Mouse (Mus musculus) MEL (cell line): ENCODE results near the gene Ndufv1. TPM values are rescaled to one million over a fixed set of nuclear protein-coding genes. Genes with fewer than 3 reads are reported as not detected.

Experiments used
- DNase-seq: peaks from one replicate; pipeline ENCODE4 v3.0.0; 2011; ENCODE audit warnings: low read depth, low spot score
- H3K27ac ChIP-seq: 2 replicates; pipeline ENCODE4 v1.5.1; 2012; ENCODE audit warnings: low read depth, mild to moderate bottlenecking, control low read depth, low read length, moderate library complexity; ENCODE audit not compliant: control insufficient read depth
- H3K27me3 ChIP-seq, 2 experiments: fragments of 150-350 bp in 1 of 2; sonication (generic) in 1 of 2; 2 replicates each; pipeline ENCODE4 v1.6.1; 2012; ENCODE audit warnings: low read length in 2 of 2, mild to moderate bottlenecking in 2 of 2, improper control_type of control experiment in 1 of 2, moderate library complexity in 1 of 2; ENCODE audit not compliant: insufficient read depth in 2 of 2, control insufficient read depth in 1 of 2
- H3K36me3 ChIP-seq, 2 experiments: 2 replicates each; pipeline ENCODE4 v1.6.1; 2012 to 2014; ENCODE audit warnings: low read length in 2 of 2, improper control_type of control experiment in 1 of 2, inconsistent platforms in 1 of 2, mild to moderate bottlenecking in 1 of 2; ENCODE audit not compliant: insufficient read depth in 2 of 2, control insufficient read depth in 1 of 2
- H3K4me1 ChIP-seq, 2 experiments: fragments of 150-350 bp in 1 of 2; sonication (generic) in 1 of 2; 2 replicates each; pipeline ENCODE4 v1.6.1; 2012; ENCODE audit warnings: low read length in 2 of 2, improper control_type of control experiment in 1 of 2, mild to moderate bottlenecking in 1 of 2; ENCODE audit not compliant: insufficient read depth in 2 of 2, control insufficient read depth in 1 of 2
- H3K4me3 ChIP-seq, 2 experiments: fragments of 150-350 bp in 1 of 2; sonication (generic) in 1 of 2; 2 replicates each; pipeline ENCODE4 v1.5.1; 2012; ENCODE audit warnings: low read depth in 2 of 2, low read length in 2 of 2, mild to moderate bottlenecking in 2 of 2, moderate library complexity in 2 of 2, control low read depth in 1 of 2, improper control_type of control experiment in 1 of 2; ENCODE audit not compliant: control insufficient read depth in 1 of 2, insufficient read depth in 1 of 2
- H3K79me2 ChIP-seq: 2 replicates; pipeline ENCODE4 v1.6.1; 2012; ENCODE audit warnings: mild to moderate bottlenecking, low read length, moderate library complexity; ENCODE audit not compliant: control insufficient read depth, poor library complexity, insufficient read depth
- H3K9ac ChIP-seq: 2 replicates; pipeline ENCODE4 v1.6.1; 2012; ENCODE audit warnings: low read depth, mild to moderate bottlenecking, control low read depth, low read length, moderate library complexity; ENCODE audit not compliant: control insufficient read depth, poor library complexity, severe bottlenecking
- H3K9me3 ChIP-seq: fragments of 150-350 bp; sonication (generic); replicated peaks from 2 replicates; pipeline ENCODE4 v1.6.1; 2012; ENCODE audit warnings: mild to moderate bottlenecking, low read length, improper control_type of control experiment, moderate library complexity; ENCODE audit not compliant: insufficient read depth
- CHD2 ChIP-seq: IDR thresholded peaks from 2 replicates; pipeline ENCODE4 v1.6.1; 2011; ENCODE audit warnings: low read length, improper control_type of control experiment
- CTCF ChIP-seq, 3 experiments: IDR thresholded peaks in 2 of 3; conservative IDR thresholded peaks in 1 of 3; 2 replicates each; pipeline ENCODE4 v1.5.1; 2011 to 2012; ENCODE audit warnings: low read length in 3 of 3, low read depth in 2 of 3, mild to moderate bottlenecking in 2 of 3, improper control_type of control experiment in 1 of 3, inconsistent platforms in 1 of 3, mixed read lengths in 1 of 3, moderate library complexity in 1 of 3; ENCODE audit not compliant: control insufficient read depth in 1 of 3, insufficient read depth in 1 of 3, poor library complexity in 1 of 3, severe bottlenecking in 1 of 3
- E2F4 ChIP-seq: IDR thresholded peaks from 2 replicates; pipeline ENCODE4 v1.6.1; 2011; ENCODE audit warnings: low read depth, low read length, improper control_type of control experiment, borderline replicate concordance
- ELF1 ChIP-seq: IDR thresholded peaks from 2 replicates; pipeline ENCODE4 v1.6.1; 2014; ENCODE audit warnings: low read depth, mild to moderate bottlenecking, inconsistent platforms, low read length, improper control_type of control experiment, moderate library complexity
- EP300 ChIP-seq, 2 experiments: IDR thresholded peaks; 2 replicates each; pipeline ENCODE4 v1.6.1; 2011; ENCODE audit warnings: improper control_type of control experiment in 2 of 2, low read length in 2 of 2, low read depth in 1 of 2, mild to moderate bottlenecking in 1 of 2
- ETS1 ChIP-seq: IDR thresholded peaks from 2 replicates; pipeline ENCODE4 v1.6.1; 2012; ENCODE audit warnings: low read depth, mild to moderate bottlenecking, inconsistent platforms, low read length, improper control_type of control experiment, moderate library complexity
- GABPA ChIP-seq: IDR thresholded peaks from 2 replicates; pipeline ENCODE4 v1.6.1; 2012; ENCODE audit warnings: low read depth, mild to moderate bottlenecking, inconsistent platforms, low read length, improper control_type of control experiment, moderate library complexity
- JUND ChIP-seq: IDR thresholded peaks from 2 replicates; pipeline ENCODE4 v1.6.1; 2011; ENCODE audit warnings: low read depth, mild to moderate bottlenecking, improper control_type of control experiment, low read length
- MAX ChIP-seq: IDR thresholded peaks from 2 replicates; pipeline ENCODE4 v1.6.1; 2011; ENCODE audit warnings: low read length, improper control_type of control experiment
- MAZ ChIP-seq: IDR thresholded peaks from 2 replicates; pipeline ENCODE4 v1.6.1; 2012; ENCODE audit warnings: low read depth, mild to moderate bottlenecking, inconsistent platforms, low read length, improper control_type of control experiment
- MYB ChIP-seq: IDR thresholded peaks from 2 replicates; pipeline ENCODE4 v1.6.1; 2011; ENCODE audit warnings: mild to moderate bottlenecking, low read depth, low read length, improper control_type of control experiment
- MYC ChIP-seq: IDR thresholded peaks from 2 replicates; pipeline ENCODE4 v1.6.1; 2011; ENCODE audit warnings: low read depth, mild to moderate bottlenecking, low read length, improper control_type of control experiment, moderate library complexity
- NRF1 ChIP-seq: IDR thresholded peaks from 2 replicates; pipeline ENCODE4 v1.6.1; 2014; ENCODE audit warnings: low read depth, mild to moderate bottlenecking, inconsistent platforms, low read length, improper control_type of control experiment, moderate library complexity; ENCODE audit not compliant: poor library complexity, insufficient read depth, severe bottlenecking
- TAL1 ChIP-seq: IDR thresholded peaks from 2 replicates; pipeline ENCODE4 v1.6.1; 2012; ENCODE audit warnings: mild to moderate bottlenecking, inconsistent platforms, low read length, moderate library complexity, mixed read lengths
- TBP ChIP-seq: IDR thresholded peaks from 2 replicates; pipeline ENCODE4 v1.8.0; 2011; ENCODE audit warnings: low read depth, low read length, improper control_type of control experiment
- UBTF ChIP-seq: IDR thresholded peaks from 2 replicates; pipeline ENCODE4 v1.6.1; 2012; ENCODE audit warnings: low read depth, mild to moderate bottlenecking, inconsistent platforms, low read length, improper control_type of control experiment, moderate library complexity, borderline replicate concordance; ENCODE audit not compliant: insufficient read depth
- USF2 ChIP-seq, 2 experiments: IDR thresholded peaks; 2 replicates each; pipeline ENCODE4 v1.6.1; 2011 to 2012; ENCODE audit warnings: improper control_type of control experiment in 2 of 2, low read length in 2 of 2, borderline replicate concordance in 1 of 2, inconsistent platforms in 1 of 2, low read depth in 1 of 2, mild to moderate bottlenecking in 1 of 2; ENCODE audit not compliant: insufficient read depth in 1 of 2
- ZC3H11A ChIP-seq: IDR thresholded peaks from 2 replicates; pipeline ENCODE4 v1.6.1; 2012; ENCODE audit warnings: low read depth, mild to moderate bottlenecking, inconsistent platforms, low read length, improper control_type of control experiment
- ZKSCAN1 ChIP-seq: IDR thresholded peaks from 2 replicates; pipeline ENCODE4 v1.6.1; 2012; ENCODE audit warnings: low read depth, mild to moderate bottlenecking, inconsistent platforms, low read length, improper control_type of control experiment, moderate library complexity
- ZNF384 ChIP-seq: IDR thresholded peaks from 2 replicates; pipeline ENCODE4 v1.6.1; 2012; ENCODE audit warnings: low read depth, mild to moderate bottlenecking, inconsistent platforms, low read length, improper control_type of control experiment
- polyA plus RNA-seq, 2 experiments: library from polyadenylated mRNA; stranded (reverse) in 1 of 2; unstranded in 1 of 2; fragments of >175 nt in 1 of 2; fragments of >200 nt in 1 of 2; gene quantifications; 2 replicates each; pipeline versions ENCODE4 v1.2.1 to v1.2.4; 2012; ENCODE audit warnings: low replicate concordance in 2 of 2, low read depth in 1 of 2; ENCODE audit not compliant: insufficient read length in 2 of 2, insufficient read depth in 1 of 2, missing spikeins in 1 of 2
- total RNA-seq: library from RNA; depleted of rRNA; stranded (reverse); fragments of 300-350 nt; gene quantifications from 2 replicates; pipeline ENCODE4 v1.2.3, GENCODE M21; 2012

Ndufv1 gene
- total and polyA plus RNA-seq, 3 experiments = 218 to 267 TPM; not detected in 1

DNA sequence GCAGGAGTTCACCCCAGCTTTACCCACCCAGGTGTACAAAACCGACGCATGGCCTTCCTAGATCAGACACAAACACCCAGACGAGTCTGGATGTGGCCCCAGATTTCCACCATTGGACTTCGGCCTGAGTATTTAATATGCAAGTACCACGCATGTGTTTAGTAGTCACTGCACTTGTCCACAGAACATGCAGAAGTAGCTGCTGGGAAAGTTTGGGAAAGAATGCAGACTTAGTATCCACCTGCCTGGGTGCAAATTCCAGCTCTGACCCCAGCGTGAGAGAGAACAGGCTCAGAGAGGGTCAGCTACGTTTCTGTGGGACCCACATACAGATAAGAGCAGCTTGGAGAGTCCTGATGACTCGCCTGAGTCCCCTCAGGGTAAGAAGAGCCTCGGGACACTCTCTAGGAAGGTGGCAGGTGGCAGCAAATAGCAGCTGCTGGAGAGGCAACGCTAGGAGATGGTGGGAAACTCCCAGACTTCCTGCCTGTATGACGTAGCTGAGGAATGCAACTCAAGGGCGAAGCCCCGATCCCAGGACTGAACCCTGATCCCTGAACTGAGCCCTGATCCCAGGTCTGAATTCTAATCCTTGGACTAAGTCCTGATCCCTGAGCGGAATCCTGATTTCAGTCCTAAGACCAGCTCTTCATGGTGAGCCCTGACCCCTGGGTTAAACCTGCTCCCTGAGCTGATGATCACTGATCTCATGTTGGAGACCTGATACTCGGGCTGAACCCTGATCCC is 43.5 kb upstream of the Ndufv1 start:
- TF ChIP-seq ZC3H11A = no peak
- TF ChIP-seq GABPA = no peak
- no peak for TF ChIP-seq NRF1
- TF ChIP-seq MAZ = no peak
- no peak for TF ChIP-seq CTCF (IDR thresholded peaks at IDR 0.05 in 2 of 3, conservative IDR thresholded peaks at IDR 0.05 in 1 of 3; ENCODE audit: control insufficient read depth in 1 of 3, insufficient read depth in 1 of 3, low read depth in 2 of 3, low read length in 3 of 3, poor library complexity in 1 of 3, severe bottlenecking in 1 of 3)
- no peak for TF ChIP-seq JUND
- no peak for TF ChIP-seq EP300 (IDR thresholded peaks at IDR 0.05; ENCODE audit: low read depth in 1 of 2, low read length in 2 of 2)
- no peak for TF ChIP-seq ELF1
- no peak for TF ChIP-seq TBP
- TF ChIP-seq CHD2 = no peak
- TF ChIP-seq E2F4 = no peak
- TF ChIP-seq ZKSCAN1 = no peak
- no peak for TF ChIP-seq MAX
- no peak for TF ChIP-seq MYB
- no peak for TF ChIP-seq UBTF
- no peak for TF ChIP-seq USF2 (IDR thresholded peaks at IDR 0.05; ENCODE audit: borderline replicate concordance in 1 of 2, insufficient read depth in 1 of 2, low read depth in 1 of 2, low read length in 2 of 2)
- TF ChIP-seq TAL1 = no peak
- no peak for TF ChIP-seq ZNF384
- TF ChIP-seq MYC = no peak
- no peak for TF ChIP-seq ETS1
- Histone ChIP-seq H3K9me3 (no peaks in the 10 kb centered on the region), H3K27me3 (peaks cover 0 to 3% of the 10 kb centered on the region in 2 experiments; a peak in 1 of 4 replicates), H3K4me3 (no peak overlapping the region), H3K4me1 (peaks cover 0 to 10% of the 10 kb centered on the region in 2 experiments; a peak in 2 of 4 replicates), H3K27ac (no peak overlapping the region), H3K36me3 (peaks cover 0 to 2% of the 10 kb centered on the region in 2 experiments; a peak in 2 of 4 replicates), H3K9ac (no peak overlapping the region), H3K79me2 (no peaks in the 10 kb centered on the region)
- no peak for DNase-seq
